Mouse (Mus musculus) kidney, postnatal 4 days (tissue): ENCODE results near the gene Gm28048.

Source experiments
- DNase-seq, 2 experiments: peaks; one replicate each; pipeline ENCODE4 v3.0.0; 2021; ENCODE audit warnings: mixed read lengths in 2 of 2

Gene Gm28048

GRCm38 (mm10) chr11:22938983-22939382 lies 42.9 kb downstream of the Gm28048 start:
- DNase-seq: no peak

GRCm38 (mm10) chr11:22937716-22938316 lies 44.1 kb downstream of the Gm28048 start:
- DNase-seq: no peak

GRCm38 (mm10) chr11:22936446-22937125 lies 45.3 kb downstream of the Gm28048 start:
- DNase-seq: no peak

GRCm38 (mm10) chr11:22932167-22932566 lies 49.7 kb downstream of the Gm28048 start:
- no peak for DNase-seq

GRCm38 (mm10) chr11:22931320-22931905 lies 50.5 kb downstream of the Gm28048 start:
- DNase-seq: no peak

- DNase-seq: no peak
Observed at GRCm38 (mm10) chr11:22930129-22930528, 51.8 kb downstream of the Gm28048 start.

GRCm38 (mm10) chr11:22928586-22929169 lies 53.2 kb downstream of the Gm28048 start:
- DNase-seq: peak in 1 of 2 experiments; percentile 20

- DNase-seq: no peak
Observed at GRCm38 (mm10) chr11:22923606-22924005, 58.3 kb downstream of the Gm28048 start.

GRCm38 (mm10) chr11:22922546-22922945 lies 59.3 kb downstream of the Gm28048 start:
- no peak for DNase-seq

GRCm38 (mm10) chr11:22919336-22919735 lies 62.6 kb downstream of the Gm28048 start:
- DNase-seq: no peak

- no peak for DNase-seq
Observed at GRCm38 (mm10) chr11:22917786-22918185, 64.1 kb downstream of the Gm28048 start.

GRCm38 (mm10) chr11:22913744-22914143 lies 68.1 kb downstream of the Gm28048 start:
- DNase-seq: no peak

GRCm38 (mm10) chr11:22911831-22912230 lies 70.1 kb downstream of the Gm28048 start:
- DNase-seq: no peak

- DNase-seq: no peak
Observed at GRCm38 (mm10) chr11:22906453-22906865, 75.4 kb downstream of the Gm28048 start.

GRCm38 (mm10) chr11:22902923-22903322 lies 79.0 kb downstream of the Gm28048 start:
- no peak for DNase-seq

- no peak for DNase-seq
Observed at GRCm38 (mm10) chr11:22900041-22900440, 81.8 kb downstream of the Gm28048 start.

GRCm38 (mm10) chr11:22897642-22898041 lies 84.2 kb downstream of the Gm28048 start:
- DNase-seq: no peak

- no peak for DNase-seq
Observed at GRCm38 (mm10) chr11:22897127-22897526, 84.8 kb downstream of the Gm28048 start.

GRCm38 (mm10) chr11:22893075-22893474 lies 88.8 kb downstream of the Gm28048 start:
- DNase-seq: no peak

GRCm38 (mm10) chr11:22892466-22892865 lies 89.4 kb downstream of the Gm28048 start:
- no peak for DNase-seq

- DNase-seq: no peak
Observed at GRCm38 (mm10) chr11:22891876-22892275, 90.0 kb downstream of the Gm28048 start.

- DNase-seq: no peak
Observed at GRCm38 (mm10) chr11:22891242-22891641, 90.6 kb downstream of the Gm28048 start.

GRCm38 (mm10) chr11:22889224-22889623 lies 92.7 kb downstream of the Gm28048 start:
- DNase-seq: no peak

- peak; percentile 25 to 37 for DNase-seq
Observed at GRCm38 (mm10) chr11:22886991-22887390, 94.9 kb downstream of the Gm28048 start.
